Mouse (Mus musculus): ENCODE measurements at regions not wholly inside any gene's neighbourhood (a gene's known extent, or its start where the extent isn't known, plus 50 kb on each side); places are given as distances from the start of the nearest gene placed in this dataset.
"Not testable (repeated sequence)": the region's sequence is repeated elsewhere in the genome, so short reads cannot be mapped to it uniquely, and the experiment has no call there.

DNA sequence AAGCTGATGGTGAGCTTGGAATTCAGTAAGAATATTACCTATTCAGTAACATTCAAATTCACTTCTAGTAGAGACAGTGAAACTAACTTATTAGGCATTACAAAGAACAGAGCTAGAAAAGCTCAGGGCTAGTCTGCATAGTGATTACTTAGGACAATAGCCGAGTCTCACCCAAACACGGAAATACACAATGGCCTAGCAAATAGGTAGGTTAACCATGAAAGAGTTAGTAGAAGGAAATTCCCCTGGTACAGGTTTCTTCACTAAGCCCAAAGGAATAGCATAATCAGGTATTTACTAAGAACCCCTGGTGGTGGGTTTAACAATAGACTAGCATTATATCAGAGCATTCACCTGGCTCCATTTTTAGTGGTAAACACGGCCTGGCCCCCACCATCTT is 306.7 kb upstream of the Ell2 start:
- H3K4me1 ChIP-seq (replicated peaks); H3K9ac ChIP-seq; H3K36me3 ChIP-seq; H3K27me3 ChIP-seq; H3K4me2 ChIP-seq; H3K4me3 ChIP-seq; H3K9me3 ChIP-seq (replicated peaks); H3K27ac ChIP-seq; ATAC-seq (replicated peaks; ENCODE audit: insufficient number of reproducible peaks, insufficient read depth, low FRiP score, low read depth): not testable (repeated sequence)
- WGBS = 83% methylated on average over 3 of the region's 3 CpGs

- no peak overlapping the region for H3K9ac ChIP-seq
Observed at GRCm38 (mm10) chr13:75420726-75421125, 285.8 kb upstream of the Ell2 start.

GRCm38 (mm10) chr13:75426971-75427370 is 279.6 kb upstream of the Ell2 start:
- Histone ChIP-seq H3K27me3 (no peaks in the 10 kb centered on the region), H3K9ac (no peak overlapping the region), H3K4me2 (no peak overlapping the region), H3K4me3 (no peak overlapping the region), H3K36me3 (no peaks in the 10 kb centered on the region), H3K27ac (no peak overlapping the region), H3K9me3 (replicated peaks) (no peaks in the 10 kb centered on the region), H3K4me1 (replicated peaks) (no peaks in the 10 kb centered on the region)
- ATAC-seq (replicated peaks; ENCODE audit: insufficient number of reproducible peaks, insufficient read depth, low FRiP score, low read depth) = no peak
- 71% methylated on average over 3 of the region's 3 CpGs for WGBS

More at GRCm38 (mm10) chr13:75420726-75421125, 285.8 kb upstream of the Ell2 start:
- no peak overlapping the region for H3K4me2 ChIP-seq
- ATAC-seq (replicated peaks; ENCODE audit: insufficient number of reproducible peaks, insufficient read depth, low FRiP score, low read depth) = no peak
- H3K27ac ChIP-seq = no peak overlapping the region
- no peaks in the 10 kb centered on the region for H3K9me3 ChIP-seq (replicated peaks)
- no peaks in the 10 kb centered on the region for H3K27me3 ChIP-seq
- H3K4me1 ChIP-seq (replicated peaks) = no peaks in the 10 kb centered on the region
- 70% methylated on average over 2 of the region's 2 CpGs for WGBS
- no peaks in the 10 kb centered on the region for H3K36me3 ChIP-seq
- no peak overlapping the region for H3K4me3 ChIP-seq

DNA sequence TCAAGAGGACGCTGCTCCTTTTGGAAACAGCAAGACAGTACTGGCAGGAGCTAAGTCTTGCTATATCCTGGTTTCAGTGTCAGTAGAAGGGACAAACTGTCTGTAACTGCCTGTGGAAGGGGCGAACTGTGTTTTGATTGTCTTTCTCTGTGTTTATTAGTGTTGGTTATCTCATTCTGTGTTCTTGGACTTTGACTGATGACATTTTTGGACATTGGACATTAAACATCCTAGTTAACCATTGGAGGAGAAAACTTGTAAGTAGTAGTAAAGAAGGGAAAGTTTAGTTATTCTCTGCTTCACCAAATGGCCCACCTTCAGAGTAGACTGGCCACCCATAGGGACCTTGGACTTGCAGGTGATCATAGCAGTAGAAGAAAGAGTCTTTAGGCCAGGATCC is 267.4 kb upstream of the Ell2 start:
- Histone ChIP-seq H3K36me3 (no peaks in the 10 kb centered on the region), H3K4me2 (no peak overlapping the region), H3K9me3 (replicated peaks) (no peaks in the 10 kb centered on the region), H3K27ac (no peak overlapping the region), H3K4me3 (no peak overlapping the region), H3K4me1 (replicated peaks) (no peaks in the 10 kb centered on the region), H3K9ac (no peak overlapping the region), H3K27me3 (no peaks in the 10 kb centered on the region)
- WGBS = 57% methylated on average over 2 of the region's 2 CpGs
- ATAC-seq (replicated peaks; ENCODE audit: insufficient number of reproducible peaks, insufficient read depth, low FRiP score, low read depth) = no peak

GRCm38 (mm10) chr13:75440051-75440450 is 266.5 kb upstream of the Ell2 start:
- WGBS = 91% methylated on average over 6 of the region's 6 CpGs
- no peaks in the 10 kb centered on the region for H3K27me3 ChIP-seq

DNA sequence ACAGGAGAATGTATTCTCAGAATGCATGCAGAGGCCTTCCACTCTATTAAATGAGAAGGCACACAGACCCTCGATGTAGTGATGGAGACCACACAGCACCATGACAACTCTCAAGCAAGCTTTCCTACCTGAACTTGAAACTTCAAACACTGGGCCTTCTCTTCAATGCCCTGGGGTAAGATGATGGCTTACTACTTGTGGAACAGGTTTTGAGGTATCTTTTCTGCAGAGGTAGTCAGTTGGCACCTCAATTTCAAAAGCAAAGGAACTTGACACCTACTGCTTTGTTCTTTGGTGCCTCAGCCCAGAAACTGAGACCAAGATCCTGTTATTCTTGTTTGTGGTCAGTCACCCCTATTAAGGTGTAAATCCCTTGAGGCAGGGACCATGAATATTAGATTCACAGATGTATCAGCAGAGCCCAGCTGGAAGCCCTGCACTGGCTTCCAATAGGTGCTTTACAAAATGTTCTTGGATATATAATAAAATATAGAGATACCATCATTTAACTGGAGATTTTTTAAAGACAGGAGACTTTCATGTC is 246.2 kb upstream of the Ell2 start:
- ATAC-seq (replicated peaks; ENCODE audit: insufficient number of reproducible peaks, insufficient read depth, low FRiP score, low read depth) = no peak
- Histone ChIP-seq H3K27me3 (no peaks in the 10 kb centered on the region), H3K9ac (no peak overlapping the region), H3K9me3 (replicated peaks) (no peaks in the 10 kb centered on the region), H3K36me3 (no peaks in the 10 kb centered on the region), H3K4me2 (no peak overlapping the region), H3K27ac (no peak overlapping the region), H3K4me1 (replicated peaks) (no peaks in the 10 kb centered on the region), H3K4me3 (no peak overlapping the region)
- WGBS = 63% methylated on average over 1 of the region's 1 CpGs

More at GRCm38 (mm10) chr13:75440051-75440450, 266.5 kb upstream of the Ell2 start:
- no peaks in the 10 kb centered on the region for H3K9me3 ChIP-seq (replicated peaks)
- H3K36me3 ChIP-seq = no peaks in the 10 kb centered on the region
- H3K9ac ChIP-seq = no peak overlapping the region
- H3K4me1 ChIP-seq (replicated peaks) = no peaks in the 10 kb centered on the region
- ATAC-seq (replicated peaks; ENCODE audit: insufficient number of reproducible peaks, insufficient read depth, low FRiP score, low read depth) = no peak
- H3K27ac ChIP-seq = no peak overlapping the region
- H3K4me3 ChIP-seq = no peak overlapping the region
- H3K4me2 ChIP-seq = no peak overlapping the region

DNA sequence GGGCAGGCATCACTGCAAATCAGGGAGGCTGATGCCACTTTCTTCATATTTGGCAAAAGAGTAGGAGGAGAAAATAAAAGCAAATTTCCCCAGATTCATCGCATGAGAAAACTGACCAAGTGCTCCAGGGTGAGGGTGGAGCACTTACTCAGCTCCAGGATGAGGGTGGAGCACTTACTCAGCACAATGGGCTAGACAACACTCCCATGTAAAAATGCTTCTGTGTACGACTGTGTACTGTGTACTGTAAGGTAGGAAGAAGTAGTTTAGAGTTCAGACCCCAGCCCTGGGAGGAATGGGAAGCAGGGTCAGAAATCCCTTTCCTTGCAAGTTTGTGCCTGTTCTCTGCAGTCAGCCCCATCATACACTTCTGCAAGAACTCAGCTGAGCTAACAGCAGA is 245.3 kb upstream of the Ell2 start:
- Histone ChIP-seq H3K9ac (no peak overlapping the region), H3K27ac (no peak overlapping the region), H3K9me3 (replicated peaks) (no peaks in the 10 kb centered on the region), H3K4me3 (no peak overlapping the region), H3K4me2 (no peak overlapping the region), H3K27me3 (no peaks in the 10 kb centered on the region), H3K36me3 (no peaks in the 10 kb centered on the region), H3K4me1 (replicated peaks) (no peaks in the 10 kb centered on the region)
- 48% methylated on average over 2 of the region's 2 CpGs for WGBS
- no peak for ATAC-seq (replicated peaks; ENCODE audit: insufficient number of reproducible peaks, insufficient read depth, low FRiP score, low read depth)

DNA sequence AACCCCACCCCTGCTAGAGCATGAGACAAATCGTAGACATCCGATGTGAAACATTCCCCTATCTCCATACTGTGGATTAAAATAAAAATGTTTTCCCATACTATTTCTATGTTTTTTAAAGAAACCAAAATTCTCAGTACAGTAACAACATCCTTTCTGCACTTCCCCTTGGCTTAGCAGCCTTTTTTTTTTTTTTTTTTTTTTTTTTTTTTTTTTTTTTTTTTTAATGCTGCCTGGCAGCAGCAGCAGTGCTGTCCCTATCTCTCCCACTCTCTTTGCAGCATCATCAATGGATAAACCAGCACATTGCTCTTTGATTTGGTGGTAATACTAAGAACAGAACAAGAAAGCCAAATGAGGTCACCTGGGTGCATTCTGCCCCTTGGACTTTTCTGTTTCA is 239.3 kb upstream of the Ell2 start:
- no peak overlapping the region for H3K4me2 ChIP-seq
- H3K36me3 ChIP-seq = no peaks in the 10 kb centered on the region
- no peaks in the 10 kb centered on the region for H3K9me3 ChIP-seq (replicated peaks)
- no peaks in the 10 kb centered on the region for H3K4me1 ChIP-seq (replicated peaks)
- 90% methylated on average over 2 of the region's 2 CpGs for WGBS
- no peak overlapping the region for H3K27ac ChIP-seq
- no peak overlapping the region for H3K4me3 ChIP-seq
- H3K9ac ChIP-seq = no peak overlapping the region
- no peaks in the 10 kb centered on the region for H3K27me3 ChIP-seq
- no peak for ATAC-seq (replicated peaks; ENCODE audit: insufficient number of reproducible peaks, insufficient read depth, low FRiP score, low read depth)

DNA sequence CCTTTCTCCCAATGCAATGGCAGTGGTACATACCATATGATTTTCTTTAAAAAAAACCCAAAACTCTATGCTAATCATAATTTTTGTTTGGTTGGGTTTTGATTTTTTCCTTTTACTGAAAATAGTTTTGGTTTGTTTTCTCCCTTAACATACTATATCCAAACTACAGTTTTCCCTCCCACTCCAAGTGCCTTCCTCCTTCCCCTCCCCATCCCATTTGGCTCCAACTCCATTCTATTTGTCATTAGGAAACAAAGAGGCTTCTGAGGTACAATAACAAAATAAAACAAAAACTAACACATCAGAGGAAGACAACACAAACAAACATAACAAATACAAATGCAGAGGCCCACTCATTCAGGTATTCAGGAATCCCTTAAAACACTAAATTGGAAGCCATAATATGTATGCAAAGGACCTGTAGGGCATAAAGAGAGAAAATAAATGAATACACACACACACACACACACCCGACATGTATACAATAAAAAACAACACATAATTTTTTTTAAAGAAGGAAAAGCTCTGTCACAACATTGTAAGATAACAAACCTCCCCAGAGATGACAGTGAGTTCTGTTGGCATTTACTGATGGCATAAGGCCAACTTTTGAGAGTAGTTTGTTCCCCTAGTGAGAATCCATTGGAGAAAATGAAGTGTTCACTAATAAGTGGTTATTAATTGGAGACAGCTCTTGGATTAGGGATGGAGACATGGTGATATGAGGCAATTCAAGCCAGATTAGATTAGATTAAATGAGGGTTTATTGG is 230.5 kb upstream of the Ell2 start:
- WGBS = 71% methylated on average over 1 of the region's 1 CpGs
- ATAC-seq (replicated peaks; ENCODE audit: insufficient number of reproducible peaks, insufficient read depth, low FRiP score, low read depth) = no peak

DNA sequence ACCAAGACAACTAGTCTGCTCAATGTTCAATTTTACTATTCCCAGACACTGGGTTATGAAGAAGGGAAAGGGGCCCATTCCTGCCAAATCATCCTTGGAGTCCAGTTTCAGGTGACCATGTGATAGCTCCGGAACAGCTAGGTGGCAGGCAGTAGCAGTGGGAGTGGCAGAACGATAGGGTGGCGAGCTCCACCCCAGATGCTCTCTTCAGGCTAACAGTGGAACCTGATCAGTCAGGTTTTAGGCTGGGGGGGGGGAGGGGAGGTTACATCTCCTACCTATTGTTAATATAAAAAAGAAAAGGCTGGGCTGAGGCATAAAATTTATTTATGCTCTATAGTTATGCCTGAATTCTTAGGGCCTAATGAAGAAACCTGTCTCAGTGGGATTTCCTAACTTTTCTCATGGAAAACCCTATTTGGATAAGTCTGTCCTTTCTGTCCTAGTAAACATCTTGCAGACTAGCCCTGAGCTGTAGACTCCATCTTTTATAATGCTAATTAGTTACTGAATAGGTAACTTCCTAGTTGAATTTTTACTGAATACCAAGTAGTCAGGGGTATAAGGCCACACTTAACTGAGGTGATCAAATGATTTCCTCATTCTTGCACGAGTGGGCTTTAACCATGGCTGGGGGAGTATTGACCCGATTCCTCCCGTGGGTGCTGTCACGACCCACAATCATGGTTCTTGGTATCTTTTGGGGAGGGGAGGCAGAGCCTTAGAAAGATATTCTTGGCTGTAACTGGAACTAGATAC is 223.2 kb upstream of the Ell2 start:
- ATAC-seq (replicated peaks; ENCODE audit: insufficient number of reproducible peaks, insufficient read depth, low FRiP score, low read depth); H3K9me3 ChIP-seq (replicated peaks); H3K4me3 ChIP-seq; H3K4me2 ChIP-seq; H3K9ac ChIP-seq; H3K4me1 ChIP-seq (replicated peaks); H3K36me3 ChIP-seq; H3K27me3 ChIP-seq; H3K27ac ChIP-seq: not testable (repeated sequence)
- WGBS = 76% methylated on average over 7 of the region's 7 CpGs

More for the DNA sequence above, 230.5 kb upstream of the Ell2 start:
- H3K27me3 ChIP-seq = no peaks in the 10 kb centered on the region
- no peaks in the 10 kb centered on the region for H3K36me3 ChIP-seq
- H3K4me1 ChIP-seq (replicated peaks) = no peaks in the 10 kb centered on the region
- H3K9me3 ChIP-seq (replicated peaks) = no peaks in the 10 kb centered on the region
- no peak overlapping the region for H3K4me2 ChIP-seq
- no peak overlapping the region for H3K27ac ChIP-seq
- no peak overlapping the region for H3K9ac ChIP-seq
- no peak overlapping the region for H3K4me3 ChIP-seq

DNA sequence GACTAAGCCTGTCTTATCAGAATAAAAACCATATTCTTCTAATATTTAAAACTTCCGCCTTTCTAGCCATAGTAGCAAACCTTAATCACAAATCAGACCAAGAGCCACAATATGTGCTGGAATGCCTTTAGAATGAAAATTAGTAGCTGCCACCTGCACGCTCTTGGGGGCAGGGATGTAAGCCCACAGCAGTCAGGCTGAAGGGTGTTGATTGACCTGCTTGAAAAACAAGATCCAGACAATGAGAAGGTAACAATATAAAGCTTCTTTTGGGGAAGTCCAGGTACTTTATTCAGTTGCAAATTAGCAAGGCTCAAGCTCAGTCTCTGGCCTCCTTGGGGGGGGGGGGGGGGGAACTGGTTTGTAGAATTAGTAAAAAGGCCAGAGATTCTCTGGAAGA is 222.3 kb upstream of the Ell2 start:
- H3K4me2 ChIP-seq; H3K27ac ChIP-seq; H3K9me3 ChIP-seq (replicated peaks); ATAC-seq (replicated peaks; ENCODE audit: insufficient number of reproducible peaks, insufficient read depth, low FRiP score, low read depth); H3K4me1 ChIP-seq (replicated peaks); H3K4me3 ChIP-seq; H3K27me3 ChIP-seq; H3K9ac ChIP-seq; H3K36me3 ChIP-seq: not testable (repeated sequence)
- WGBS = 82% methylated on average over 2 of the region's 2 CpGs
